Mouse (Mus musculus) heart, adult 2 months (tissue): ENCODE results near the gene Tmem141.

Experiments used
- EP300 ChIP-seq: fragments of 200-500 bp; IDR thresholded peaks from 2 replicates; pipeline ENCODE4 v1.6.1; 2011; ENCODE audit warnings: low read depth, low read length, control low read depth; ENCODE audit not compliant: insufficient read depth
- POLR2A ChIP-seq: fragments of 200-500 bp; IDR thresholded peaks from 2 replicates; pipeline ENCODE4 v1.6.1; 2011; ENCODE audit warnings: mild to moderate bottlenecking, low read depth, low read length, control low read depth; ENCODE audit not compliant: insufficient read depth

DNA sequence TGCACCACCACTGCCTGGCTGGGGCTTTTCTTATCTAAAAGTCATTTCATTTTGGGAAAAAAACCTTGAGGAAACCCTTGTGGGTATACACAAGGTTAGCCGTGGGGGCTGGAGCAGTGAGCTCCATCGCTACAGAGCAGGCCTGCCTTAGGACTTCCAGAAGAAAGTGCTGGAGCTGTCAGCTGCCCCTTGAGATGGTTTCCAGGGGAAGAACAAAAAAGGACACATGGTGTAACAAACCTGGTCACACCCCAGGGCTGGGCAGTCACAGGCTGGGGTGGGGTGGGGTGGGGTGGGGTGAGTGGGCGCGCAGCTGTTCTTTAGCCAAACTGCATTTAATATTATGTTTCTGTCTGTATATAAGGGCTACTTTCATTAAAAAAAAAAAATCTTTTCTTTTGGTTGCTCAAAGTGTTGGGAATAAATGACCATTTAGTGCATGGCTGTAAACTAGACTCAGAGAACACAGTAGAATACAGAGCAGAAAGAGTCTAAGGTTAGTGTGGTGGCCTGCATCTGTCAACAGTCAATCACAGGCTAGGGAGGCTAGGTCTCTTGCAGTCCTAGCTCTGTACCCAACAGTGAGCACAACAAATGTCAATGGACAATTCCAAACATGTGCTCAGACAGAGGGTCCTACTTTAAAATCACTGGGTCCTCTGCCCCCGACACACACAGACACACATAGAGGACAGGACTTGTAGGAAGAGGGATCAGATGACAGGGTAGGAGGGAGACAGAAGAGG lies 24.9 kb downstream of the Tmem141 start:
- TF ChIP-seq POLR2A (no peak), EP300 (no peak)
